In the genomic region with DNA sequence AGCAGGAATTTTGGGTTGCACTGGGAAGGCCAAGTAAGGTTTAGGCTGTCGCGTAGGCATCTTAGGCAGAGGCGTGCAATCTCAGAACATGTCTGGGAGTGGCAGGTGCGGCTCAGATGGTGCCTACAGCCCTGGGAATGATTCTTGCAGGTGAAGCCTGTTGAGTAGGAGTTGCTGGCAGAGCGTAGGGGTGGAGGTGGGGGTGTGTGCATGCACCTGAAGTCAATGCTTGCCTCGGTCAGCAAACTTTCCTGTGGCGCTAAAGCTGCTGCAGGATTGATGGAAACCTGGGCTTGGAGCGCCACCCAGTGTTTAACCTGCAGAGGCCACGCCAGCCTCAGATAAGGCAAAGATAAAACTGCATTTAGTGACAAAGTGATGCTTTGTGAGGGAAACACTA, we compare ENCODE assay signal across 8 mouse cellular contexts.
DNase-seq lines count a peak whose midpoint lies in the region; ATAC-seq lines count a peak whose summit lies in the region.

No protein-coding gene starts in this region.

- no peak; the same call in 1 of the 2 replicates for ATAC-seq in heart, embryonic 16.5 days (replicated peaks; ENCODE audit: extremely low read depth, insufficient read depth, low FRiP score)
- ATAC-seq in liver, embryonic 12.5 days = 0 out of 2 replicates have a peak, but pooled peaks have one; percentile 35
- ATAC-seq in neural tube, embryonic 11.5 days (ENCODE audit: insufficient read depth, low FRiP score, low TSS enrichment) = 0 out of 2 replicates have a peak, but pooled peaks have one; percentile 63

- peak overlapping the region; percentile 66 for H3K4me2 ChIP-seq in heart, embryonic 16.5 days (ENCODE audit: low read depth, low read length)
- peak overlapping the region; percentile 43 for H3K4me2 ChIP-seq in liver, embryonic 12.5 days
- H3K4me2 ChIP-seq in neural tube, embryonic 11.5 days (ENCODE audit: low read depth) = peak overlapping the region; percentile 42

- peak overlapping the region; percentile 46 for H3K4me3 ChIP-seq in embryonic facial prominence, embryonic 10.5 days
- peak overlapping the region; percentile 37 for H3K4me3 ChIP-seq in heart, embryonic 16.5 days (ENCODE audit: low read length)
- H3K4me3 ChIP-seq in liver, embryonic 12.5 days = no peak overlapping the region
- peak overlapping the region; percentile 12 for H3K4me3 ChIP-seq in neural tube, embryonic 11.5 days (ENCODE audit: low read depth, low read length)

- no peaks in the 10 kb centered on the region for H3K9me3 ChIP-seq in embryonic facial prominence, embryonic 10.5 days
- no peaks in the 10 kb centered on the region for H3K9me3 ChIP-seq in heart, embryonic 16.5 days (replicated peaks; ENCODE audit: control insufficient read depth, low read length)
- no peaks in the 10 kb centered on the region for H3K9me3 ChIP-seq in liver, embryonic 12.5 days (replicated peaks)
- no peaks in the 10 kb centered on the region for H3K9me3 ChIP-seq in neural tube, embryonic 11.5 days (ENCODE audit: control insufficient read depth, low read length)

- peak; percentile 61 to 62 for DNase-seq in B cell, adult 2 months
- peak; percentile 66 for DNase-seq in adrenal gland, adult 2 months
- peak; percentile 81 for DNase-seq in embryonic facial prominence, embryonic 10.5 days (ENCODE audit: low spot score)
- DNase-seq in kidney, postnatal 25 days = peak; percentile 70 to 74
- DNase-seq in neural tube, embryonic 11.5 days (ENCODE audit: low spot score) = peak; percentile 82
- DNase-seq in thymus, adult 18-20 months = peak; percentile 50 to 66

- 4% methylated on average over 9 of the region's 9 CpGs for WGBS in embryonic facial prominence, embryonic 10.5 days
- WGBS in heart, embryonic 16.5 days = 4% methylated on average over 9 of the region's 9 CpGs
- WGBS in liver, embryonic 12.5 days (ENCODE audit: insufficient replicate concordance) = 8% methylated on average over 9 of the region's 9 CpGs
- WGBS in neural tube, embryonic 11.5 days = 3% methylated on average over 9 of the region's 9 CpGs

- H3K4me1 ChIP-seq in embryonic facial prominence, embryonic 10.5 days = peaks cover 8% of the 10 kb centered on the region
- peaks cover 9% of the 10 kb centered on the region for H3K4me1 ChIP-seq in heart, embryonic 16.5 days (ENCODE audit: control insufficient read depth, insufficient read depth, low read length)
- peaks cover 9% of the 10 kb centered on the region; the same call in 1 of the 2 replicates for H3K4me1 ChIP-seq in liver, embryonic 12.5 days
- no peaks in the 10 kb centered on the region; the same call in 1 of the 2 replicates for H3K4me1 ChIP-seq in neural tube, embryonic 11.5 days (ENCODE audit: control insufficient read depth, insufficient read depth, low read length)

- no peaks in the 10 kb centered on the region for H3K36me3 ChIP-seq in embryonic facial prominence, embryonic 10.5 days (replicated peaks)
- no peaks in the 10 kb centered on the region for H3K36me3 ChIP-seq in heart, embryonic 16.5 days (ENCODE audit: control insufficient read depth, insufficient read depth)
- no peaks in the 10 kb centered on the region for H3K36me3 ChIP-seq in liver, embryonic 12.5 days
- H3K36me3 ChIP-seq in neural tube, embryonic 11.5 days (ENCODE audit: control insufficient read depth, insufficient read depth, low read length) = no peaks in the 10 kb centered on the region

- no peak overlapping the region for H3K27ac ChIP-seq in embryonic facial prominence, embryonic 10.5 days (replicated peaks)
- H3K27ac ChIP-seq in heart, embryonic 16.5 days (ENCODE audit: low read length) = no peak overlapping the region
- no peak overlapping the region for H3K27ac ChIP-seq in liver, embryonic 12.5 days
- no peak overlapping the region for H3K27ac ChIP-seq in neural tube, embryonic 11.5 days (ENCODE audit: low read depth, low read length)

- H3K9ac ChIP-seq in heart, embryonic 16.5 days (ENCODE audit: low read length) = peak overlapping the region; percentile 41; the same call in 1 of the 2 replicates
- H3K9ac ChIP-seq in liver, embryonic 12.5 days = no peak overlapping the region
- H3K9ac ChIP-seq in neural tube, embryonic 11.5 days (ENCODE audit: low read length) = 0 out of 2 replicates have a peak overlapping the region, but pooled peaks have one; percentile 23

- peaks cover 26% of the 10 kb centered on the region for H3K27me3 ChIP-seq in embryonic facial prominence, embryonic 10.5 days (replicated peaks; ENCODE audit: low read depth, poor library complexity, severe bottlenecking)
- peaks cover 7% of the 10 kb centered on the region for H3K27me3 ChIP-seq in heart, embryonic 16.5 days (ENCODE audit: control insufficient read depth, insufficient read depth, low read length)
- peaks cover 67% of the 10 kb centered on the region for H3K27me3 ChIP-seq in liver, embryonic 12.5 days (replicated peaks)
- H3K27me3 ChIP-seq in neural tube, embryonic 11.5 days (ENCODE audit: control insufficient read depth, insufficient read depth, low read length) = no peaks in the 10 kb centered on the region
